Comparison of ENCODE assay signal across 11 mouse cellular contexts in the genomic region with DNA sequence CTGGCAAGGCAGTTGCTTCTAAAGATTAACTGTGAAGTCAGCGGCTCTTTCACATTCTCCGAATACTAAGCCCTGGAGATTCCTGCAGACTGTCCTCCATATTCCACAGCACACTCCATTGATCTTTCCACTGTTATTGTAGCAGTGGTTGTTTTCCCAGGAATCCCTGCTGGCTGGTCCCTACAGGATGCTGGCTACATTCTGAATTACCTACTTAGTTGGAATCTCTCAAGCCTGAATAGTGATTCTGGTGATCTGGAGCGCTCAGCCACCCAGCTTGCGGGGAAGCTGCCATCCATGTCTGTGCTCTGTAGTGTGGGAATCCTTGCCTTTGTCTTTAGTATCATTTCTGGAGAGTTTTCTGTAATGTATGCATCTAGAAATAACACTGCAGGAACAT. TPM values are rescaled to one million over a fixed set of nuclear protein-coding genes. Genes with fewer than 3 reads are reported as not detected.
DNase-seq lines count a peak whose midpoint lies in the region; ATAC-seq lines count a peak whose summit lies in the region.
"Had no signal": no experiment of that assay in that cellular context is flagged by ENCODE, and none has a peak within 500 bp of the region (broad histone marks: within the 10 kb centered on the region; RNA-seq: fewer than 3 reads in every experiment).

No protein-coding gene starts in this region.

- no peaks in the 10 kb centered on the region for H3K36me3 ChIP-seq in hindbrain, embryonic 10.5 days
- no peaks in the 10 kb centered on the region for H3K36me3 ChIP-seq in neural tube, embryonic 13.5 days
- H3K36me3 ChIP-seq: liver, embryonic 12.5 days had no signal

- H3K27ac ChIP-seq in hindbrain, embryonic 10.5 days = 0 out of 2 replicates have a peak overlapping the region, but pooled peaks have one; percentile 29
- H3K27ac ChIP-seq in neural tube, embryonic 13.5 days (replicated peaks) = peak overlapping the region; percentile 85
- H3K27ac ChIP-seq: liver, embryonic 12.5 days had no signal

- DNase-seq in cerebellum, postnatal 10 days = peak; percentile 53 to 70
- no peak for DNase-seq in cerebellum, adult 11-12 months
- peak; percentile 31 for DNase-seq in left cerebral cortex, postnatal 4 days
- no peak for DNase-seq in left cerebral cortex, postnatal 10 days (ENCODE audit: extremely low spot score in 1 of 2, low spot score in 2 of 2)
- DNase-seq in hindbrain, embryonic 10.5 days (ENCODE audit: low spot score) = no peak
- no peak for DNase-seq in thymus, adult 18-20 months

- H3K9ac ChIP-seq in neural tube, embryonic 13.5 days = peak overlapping the region; percentile 41
- H3K9ac ChIP-seq: liver, embryonic 12.5 days had no signal

- H3K4me2 ChIP-seq in neural tube, embryonic 13.5 days = peak overlapping the region; percentile 42
- H3K4me2 ChIP-seq: liver, embryonic 12.5 days had no signal

- WGBS in hindbrain, embryonic 10.5 days = 23% methylated on average over 4 of the region's 4 CpGs
- WGBS in neural tube, embryonic 13.5 days = 17% methylated on average over 4 of the region's 4 CpGs

- intact Hi-C loops in left cerebral cortex, postnatal 4 days (cut with DNase I) = no loop called here
- intact Hi-C loops in left cerebral cortex, postnatal 10 days (cut with DNase I) = loop anchor here (5.0 kb wide), 1 partner anchor 50 kb away; a partner anchor contains a TSS

- peaks cover 24% of the 10 kb centered on the region for H3K4me1 ChIP-seq in hindbrain, embryonic 10.5 days (replicated peaks)
- peaks cover 34% of the 10 kb centered on the region for H3K4me1 ChIP-seq in neural tube, embryonic 13.5 days (replicated peaks)

- peak; percentile 71; the same call in 1 of the 2 replicates for ATAC-seq in neural tube, embryonic 13.5 days (ENCODE audit: low read depth)
- ATAC-seq in inflammation-experienced regulatory T-cells, adult 6 months = no peak
- ATAC-seq: liver, embryonic 12.5 days had no signal

- H3K9me3 ChIP-seq in hindbrain, embryonic 10.5 days = no peaks in the 10 kb centered on the region
- H3K9me3 ChIP-seq in neural tube, embryonic 13.5 days = no peaks in the 10 kb centered on the region
- H3K9me3 ChIP-seq: liver, embryonic 12.5 days had no signal

- no peaks in the 10 kb centered on the region for H3K27me3 ChIP-seq in hindbrain, embryonic 10.5 days (ENCODE audit: insufficient read depth, poor library complexity, severe bottlenecking)
- H3K27me3 ChIP-seq in neural tube, embryonic 13.5 days = no peaks in the 10 kb centered on the region
- H3K27me3 ChIP-seq: liver, embryonic 12.5 days had no signal

- peak overlapping the region; percentile 11; the same call in 1 of the 2 replicates for H3K4me3 ChIP-seq in hindbrain, embryonic 10.5 days
- H3K4me3 ChIP-seq in neural tube, embryonic 13.5 days = peak overlapping the region; percentile 7
- H3K4me3 ChIP-seq: liver, embryonic 12.5 days; myocyte had no signal

RNA-seq across cellular contexts. Expression of a gene that starts 51.5 kb away (rescaled TPM):
- total RNA-seq in left cerebral cortex, postnatal 4 days (2021) = 100 to 1,000 TPM; 138 to 149 TPM
- total RNA-seq in left cerebral cortex, postnatal 10 days (2021) = 100 to 1,000 TPM in 1 of 2 experiments, 10 to 100 TPM in 1; 97.7 to 107 TPM
- 9.8 and 12.3 TPM in 2 replicates for polyA plus RNA-seq in hindbrain, embryonic 10.5 days (2016; fragmentation: Nextera tagmentation; extraction: Ambion mirVana)
- polyA plus RNA-seq in neural tube, embryonic 13.5 days (2015; fragmentation: Nextera tagmentation; extraction: Ambion mirVana) = 33.4 and 42.1 TPM in 2 replicates
- polyA plus RNA-seq in inflammation-experienced regulatory T-cells, adult 6 months (2017; shearing (Covaris generic)) = not detected
- polyA plus RNA-seq: C2C12 had no signal

Comparison
In these comparisons a context has a peak if more than half of its experiments do, and no peak if none do; other contexts are left out.
1. DNase-seq: peak in cerebellum, postnatal 10 days (2 of 2) and left cerebral cortex, postnatal 4 days (single experiment); none in cerebellum, adult 11-12 months (single experiment), left cerebral cortex, postnatal 10 days (0 of 2), hindbrain, embryonic 10.5 days (single experiment) and thymus, adult 18-20 months (0 of 2).
2. RNA of a gene that starts 51.5 kb away (polyA plus RNA-seq): 33.4 to 42.1 TPM in neural tube, embryonic 13.5 days and 9.8 to 12.3 TPM in hindbrain, embryonic 10.5 days; not detected in inflammation-experienced regulatory T-cells, adult 6 months; every median in the first group is over 10 times any median in the second.